Mouse (Mus musculus) embryonic fibroblast, embryonic 13.5 days (primary cell): ENCODE results near the gene Fkbp15.

Experiments used
- CTCF ChIP-seq: IDR thresholded peaks from 2 replicates; pipeline ENCODE4 v1.5.1; 2011; ENCODE audit warnings: mild to moderate bottlenecking, control low read depth, low read length, moderate library complexity, borderline replicate concordance; ENCODE audit not compliant: insufficient read depth
- POLR2A ChIP-seq: IDR thresholded peaks from 2 replicates; pipeline ENCODE4 v1.6.1; 2011; ENCODE audit warnings: low read depth, mild to moderate bottlenecking, control low read depth, low read length, moderate library complexity

DNA sequence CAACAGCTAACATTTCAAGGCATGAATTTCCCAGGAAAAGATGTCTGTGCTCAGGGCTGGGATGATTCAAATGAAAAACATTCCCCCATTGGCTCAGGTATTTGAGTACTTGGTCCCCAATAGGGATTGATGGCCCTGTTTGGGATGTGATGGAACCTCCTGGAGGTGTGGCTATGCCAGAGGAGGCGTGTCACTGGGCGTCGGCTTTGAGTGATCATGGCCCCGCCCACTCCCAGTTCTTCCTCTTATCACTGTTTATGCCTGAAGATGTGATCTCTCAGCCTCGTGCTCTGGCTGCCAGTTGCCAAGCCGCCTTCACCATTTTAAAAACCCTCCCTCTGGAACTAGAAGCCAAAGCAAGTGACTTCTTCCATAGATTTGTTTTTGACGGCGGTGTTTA is 105.8 kb downstream of the Fkbp15 start:
- no peak for TF ChIP-seq POLR2A
- no peak for TF ChIP-seq CTCF
